Mouse (Mus musculus) testis, adult 2 months (tissue): ENCODE results near the gene Ankrd23.

Source experiments
- CTCF ChIP-seq: fragments of 200-500 bp; IDR thresholded peaks from 2 replicates; pipeline ENCODE4 v1.5.1; 2012; ENCODE audit warnings: low read depth, mild to moderate bottlenecking, inconsistent platforms, low read length, moderate library complexity; ENCODE audit not compliant: control insufficient read depth, insufficient read depth, insufficient replicate concordance
- POLR2A ChIP-seq: fragments of 200-500 bp; IDR thresholded peaks from 2 replicates; pipeline ENCODE4 v1.6.1; 2012; ENCODE audit warnings: low read depth, mild to moderate bottlenecking, inconsistent platforms, low read length, moderate library complexity; ENCODE audit not compliant: control insufficient read depth

DNA sequence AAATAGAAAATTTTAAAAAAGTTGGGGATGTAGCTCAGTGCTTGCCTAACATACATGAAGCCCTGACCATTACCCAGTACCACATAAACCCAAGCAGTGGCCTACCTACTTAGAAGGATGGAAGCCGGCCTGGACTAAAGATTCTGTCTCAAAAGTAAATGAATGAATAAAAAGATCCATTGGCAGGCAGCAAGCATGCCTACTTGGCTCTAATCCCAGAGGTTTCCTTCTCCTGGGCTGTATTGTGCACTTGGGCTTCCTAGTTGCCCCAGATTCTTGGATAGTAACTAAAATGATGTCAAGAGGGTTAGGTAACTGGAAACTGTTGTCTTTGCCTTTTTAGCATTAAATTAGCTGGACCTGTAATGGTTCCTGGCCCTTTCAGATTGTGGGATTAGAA lies 23.4 kb downstream of the Ankrd23 start:
- TF ChIP-seq CTCF (no peak), POLR2A (no peak)
